Mouse (Mus musculus): ENCODE measurements around the gene Clp1.

Clp1 gene

DNA sequence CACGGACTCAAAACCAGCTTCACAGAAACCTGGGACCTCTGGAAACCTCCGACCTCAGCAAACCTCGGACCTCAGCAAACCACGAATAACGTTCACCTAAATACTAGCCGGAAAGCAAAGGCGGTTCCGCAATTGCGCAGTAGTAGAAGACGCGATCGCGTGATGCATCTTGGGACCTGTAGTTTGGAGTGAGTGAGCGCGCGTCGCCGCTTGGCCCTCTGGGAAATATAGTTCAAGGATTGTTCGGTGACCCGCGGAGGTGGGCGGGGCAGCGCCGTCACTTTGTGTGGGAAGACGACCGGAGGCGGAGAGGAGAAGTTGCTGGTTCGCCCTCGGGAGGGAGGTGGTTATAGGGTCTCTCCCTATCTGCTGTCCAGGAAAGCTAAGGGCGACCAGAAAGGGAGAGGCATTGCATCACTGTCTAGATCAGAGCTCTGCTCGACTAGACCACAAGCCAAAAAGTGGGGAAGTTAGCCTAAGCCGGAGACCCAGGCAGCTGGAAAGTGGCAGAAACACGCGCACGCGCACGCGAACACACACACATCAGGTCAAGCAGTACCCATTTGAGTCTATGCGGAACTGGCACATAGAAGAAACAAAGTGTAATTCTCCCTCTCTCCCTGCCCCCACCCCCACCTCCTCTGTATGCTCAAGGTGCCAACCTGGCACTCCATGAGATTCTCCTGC lies at the start of gene Clp1:
TSS of gene Clp1 (minus strand) at position 179 of the 687 bp plus-strand sequence.
- peak; percentile 98 to 99 for DNase-seq (ENCODE audit: low spot score in 2 of 2)

DNA sequence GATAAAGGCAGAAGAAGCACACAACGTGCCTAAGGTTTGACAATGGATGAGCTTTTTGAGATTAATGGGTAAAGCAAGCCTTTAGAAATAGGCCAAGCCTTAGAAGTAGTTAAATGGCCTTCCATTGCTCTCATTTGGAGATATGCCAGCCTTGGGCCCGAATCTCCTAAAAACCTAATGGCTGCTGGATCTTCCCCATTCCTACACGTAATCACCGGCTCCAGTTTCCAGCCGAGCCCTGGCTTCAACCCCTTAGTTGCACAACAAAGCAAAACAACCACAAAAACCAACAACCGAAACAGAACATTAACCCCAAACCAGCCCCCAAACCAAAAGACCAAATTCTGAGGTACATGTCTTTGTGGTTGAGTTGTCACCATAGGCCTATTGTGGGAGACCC lies 48.5 kb upstream of the Clp1 start:
- no peak for DNase-seq (ENCODE audit: low spot score in 2 of 2)

DNA sequence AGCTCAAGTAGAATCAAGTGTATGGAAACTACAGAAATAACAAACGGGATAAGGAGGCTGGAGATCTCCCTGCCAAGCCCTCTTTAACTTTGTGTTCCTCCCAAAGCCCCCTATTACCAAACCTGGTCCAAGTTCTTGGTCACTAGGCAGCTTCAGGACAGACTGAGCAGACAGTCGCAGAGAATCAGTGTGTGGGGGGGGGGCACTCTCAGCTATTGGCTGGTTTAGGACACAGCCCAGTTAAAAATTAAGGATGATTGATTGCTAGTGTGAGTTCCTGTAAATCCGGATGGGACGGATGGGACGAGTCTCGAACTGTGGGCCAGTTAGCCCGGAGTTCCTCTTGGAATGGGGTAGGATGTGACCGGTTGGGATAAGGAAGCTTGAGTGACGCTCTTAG lies 48.1 kb upstream of the Clp1 start, which contains the start of gene Serping1:
TSS of gene Serping1 (minus strand) at position 204 of the 400 bp plus-strand sequence.
- no peak for DNase-seq (ENCODE audit: low spot score in 2 of 2)

DNA sequence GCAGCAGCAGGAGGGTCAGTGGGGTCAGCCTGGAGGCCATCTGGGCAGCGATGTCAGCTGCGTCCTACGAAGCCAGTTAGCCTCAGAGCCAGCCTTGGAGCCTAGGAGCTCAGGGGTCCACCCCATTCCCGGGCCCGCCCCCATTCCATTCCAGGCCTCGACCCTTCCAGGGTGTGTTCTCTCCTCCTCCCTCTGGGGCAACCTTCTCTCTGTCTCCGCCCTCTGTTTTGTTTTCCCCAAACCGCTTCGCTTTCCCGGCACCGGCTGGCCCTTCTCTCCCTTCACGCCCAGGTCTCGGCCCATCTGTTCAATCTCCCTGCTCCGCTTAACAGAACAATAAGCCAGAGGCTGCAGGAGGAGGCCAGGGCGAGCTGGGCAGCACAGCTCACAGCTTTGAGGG lies 47.6 kb upstream of the Clp1 start:
- DNase-seq (ENCODE audit: low spot score in 2 of 2), result peak in 1 of 2 experiments; percentile 4

DNA sequence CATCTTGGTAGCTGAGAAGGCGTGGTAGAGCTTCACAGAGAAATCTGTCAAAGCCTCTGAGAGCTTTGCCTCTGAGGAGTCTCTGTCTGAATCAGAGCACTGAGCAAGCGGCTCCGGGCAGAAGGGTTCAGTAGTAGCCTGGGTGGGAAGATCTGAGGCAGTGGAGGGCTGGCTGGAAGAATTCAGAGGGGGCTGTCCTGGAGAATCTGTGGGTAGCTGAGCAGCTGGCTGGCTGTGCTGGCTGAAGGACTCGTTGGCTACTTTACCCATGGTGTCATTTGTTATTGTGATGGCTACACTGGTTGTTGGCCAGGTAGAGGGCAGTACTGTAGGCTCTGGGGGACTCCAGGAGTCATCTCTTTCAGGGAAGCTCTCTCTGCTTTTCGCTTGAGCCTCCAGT lies 46.0 kb upstream of the Clp1 start:
- no peak for DNase-seq (ENCODE audit: low spot score in 2 of 2)

DNA sequence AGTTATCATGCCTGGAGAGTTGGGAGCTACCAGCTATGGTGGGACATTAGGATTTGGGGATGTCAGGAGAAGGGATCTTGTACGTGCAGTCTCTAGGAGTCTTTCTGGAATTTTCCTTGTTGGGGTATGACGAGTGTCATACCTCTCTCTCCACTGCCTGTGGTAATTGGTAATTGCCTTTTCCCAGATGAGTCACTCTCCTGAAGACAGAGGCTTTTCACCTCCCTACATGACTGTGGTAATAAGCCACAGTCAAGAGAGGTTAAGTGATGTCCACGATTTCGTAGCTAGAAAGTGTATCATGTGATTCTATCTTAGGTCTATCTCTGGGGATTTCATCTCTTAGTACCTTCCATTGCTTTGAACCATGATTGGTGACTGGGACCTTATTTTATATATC lies 45.3 kb upstream of the Clp1 start:
- no peak for DNase-seq (ENCODE audit: low spot score in 2 of 2)

DNA sequence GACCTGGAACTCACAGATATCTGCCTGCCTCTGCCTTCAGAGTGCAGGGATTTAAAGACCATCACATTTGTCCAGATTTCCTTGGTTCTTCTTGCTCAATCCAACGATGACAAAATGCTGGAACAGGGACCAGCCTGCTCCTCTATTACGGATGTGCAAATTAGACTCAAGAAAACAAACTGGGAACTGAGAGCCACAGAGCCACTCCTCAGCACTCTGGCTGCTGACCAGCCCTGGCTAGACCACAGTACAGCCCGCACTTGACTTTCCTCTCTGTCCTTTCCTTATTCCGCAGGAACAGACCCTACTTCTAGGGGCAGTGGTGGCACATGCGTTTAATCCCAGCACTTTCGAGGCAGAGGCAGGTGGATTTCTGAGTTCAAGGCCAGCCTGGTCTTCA lies 43.4 kb upstream of the Clp1 start:
- DNase-seq (ENCODE audit: low spot score in 2 of 2), result no peak

DNA sequence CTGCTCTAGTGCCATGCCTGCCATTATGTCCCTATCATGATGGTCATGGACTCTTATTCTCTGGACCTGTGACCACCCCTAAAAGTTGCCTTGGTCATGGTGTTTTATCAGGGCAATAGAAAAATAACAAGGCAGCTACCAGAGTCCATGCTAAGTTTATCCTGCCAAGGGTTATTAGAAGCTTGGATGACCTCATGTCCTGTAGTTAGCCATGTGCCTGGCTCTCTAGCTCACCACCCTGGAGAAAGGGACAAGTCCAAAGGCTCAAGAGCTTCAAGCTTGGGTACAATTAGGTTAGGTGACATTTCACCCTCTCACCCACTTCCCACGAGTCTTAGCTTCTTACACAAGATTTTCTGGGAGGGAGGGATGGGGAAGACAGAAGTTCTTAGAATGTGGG lies 35.7 kb upstream of the Clp1 start:
- no peak for DNase-seq (ENCODE audit: low spot score in 2 of 2)

DNA sequence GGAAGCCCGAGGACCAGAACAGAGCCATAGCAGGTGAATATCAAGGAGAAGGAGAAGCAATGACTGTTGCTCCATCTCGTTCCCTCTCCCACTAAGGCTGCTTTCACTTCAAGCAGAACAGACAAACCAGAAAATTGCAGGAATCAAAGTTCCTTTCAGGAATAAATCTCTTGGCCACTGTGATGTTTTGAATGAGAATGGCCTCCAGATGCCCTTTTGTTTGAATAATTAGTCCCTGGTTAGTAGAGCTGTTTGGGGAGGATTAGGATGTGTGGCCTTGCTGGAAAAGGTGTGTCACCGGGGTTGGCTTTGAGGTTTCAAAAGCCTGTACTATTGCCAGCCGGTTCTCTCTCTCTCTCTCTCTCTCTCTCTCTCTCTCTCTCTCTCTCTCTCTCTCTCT lies 35.1 kb upstream of the Clp1 start:
- no peak for DNase-seq (ENCODE audit: low spot score in 2 of 2)

DNA sequence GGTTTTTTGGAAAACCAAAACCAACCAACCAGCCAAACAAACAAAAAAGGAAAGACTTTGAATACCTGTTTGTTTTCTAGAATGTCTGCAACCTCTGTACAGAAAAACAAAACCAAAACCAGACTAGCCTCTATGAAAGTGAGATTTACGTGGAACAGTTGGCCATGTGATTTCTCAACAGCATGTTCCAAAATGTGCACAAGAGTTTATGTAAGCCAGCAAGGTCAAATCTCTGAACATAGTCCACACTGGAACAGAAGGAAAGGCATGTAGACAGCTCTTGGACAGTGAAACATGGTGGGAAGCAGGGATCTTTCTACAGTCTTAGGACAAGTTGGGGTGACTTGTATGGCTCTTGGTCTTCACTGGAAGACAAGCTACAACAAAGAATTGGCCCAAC lies 34.7 kb upstream of the Clp1 start:
- DNase-seq (ENCODE audit: low spot score in 2 of 2), result no peak

DNA sequence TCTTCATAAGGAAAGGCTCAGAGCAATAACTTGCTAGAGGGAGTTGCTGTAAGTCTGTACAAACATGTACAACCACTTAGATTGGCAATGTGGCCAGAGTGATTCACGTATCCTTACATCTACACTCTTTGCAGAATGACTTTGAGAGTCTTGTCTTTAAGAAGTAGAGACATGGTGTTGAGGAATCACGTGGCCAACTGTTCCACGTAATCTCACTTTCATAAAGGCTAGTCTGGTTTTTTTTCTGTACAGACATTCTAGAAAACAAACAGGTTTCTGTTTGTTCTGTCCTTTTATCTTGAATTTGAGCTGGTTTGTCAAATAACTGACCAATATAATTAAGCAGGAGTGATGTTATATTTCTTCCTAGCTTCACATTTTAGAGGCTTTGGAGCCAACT lies 34.2 kb upstream of the Clp1 start:
- no peak for DNase-seq (ENCODE audit: low spot score in 2 of 2)

DNA sequence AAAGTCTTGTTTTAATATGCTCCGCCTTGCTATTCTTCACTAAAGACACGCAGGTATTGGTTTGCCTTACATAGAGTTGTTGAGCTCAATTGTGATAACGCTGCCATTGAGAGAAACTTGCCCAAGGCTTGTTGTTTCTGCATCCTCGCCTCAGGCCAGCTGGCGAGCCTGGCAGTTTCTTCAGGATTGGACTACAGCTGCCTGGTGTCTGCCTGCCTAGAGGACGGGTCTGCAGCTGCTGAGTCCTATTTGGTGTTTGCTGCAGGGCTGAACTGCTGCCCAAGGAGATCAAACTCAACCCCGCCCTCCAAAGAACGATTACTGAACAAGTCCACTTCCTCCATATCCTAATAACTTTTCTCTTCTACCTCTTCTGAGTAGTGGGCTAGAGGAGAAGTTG lies 33.6 kb upstream of the Clp1 start:
- DNase-seq (ENCODE audit: low spot score in 2 of 2), result no peak

DNA sequence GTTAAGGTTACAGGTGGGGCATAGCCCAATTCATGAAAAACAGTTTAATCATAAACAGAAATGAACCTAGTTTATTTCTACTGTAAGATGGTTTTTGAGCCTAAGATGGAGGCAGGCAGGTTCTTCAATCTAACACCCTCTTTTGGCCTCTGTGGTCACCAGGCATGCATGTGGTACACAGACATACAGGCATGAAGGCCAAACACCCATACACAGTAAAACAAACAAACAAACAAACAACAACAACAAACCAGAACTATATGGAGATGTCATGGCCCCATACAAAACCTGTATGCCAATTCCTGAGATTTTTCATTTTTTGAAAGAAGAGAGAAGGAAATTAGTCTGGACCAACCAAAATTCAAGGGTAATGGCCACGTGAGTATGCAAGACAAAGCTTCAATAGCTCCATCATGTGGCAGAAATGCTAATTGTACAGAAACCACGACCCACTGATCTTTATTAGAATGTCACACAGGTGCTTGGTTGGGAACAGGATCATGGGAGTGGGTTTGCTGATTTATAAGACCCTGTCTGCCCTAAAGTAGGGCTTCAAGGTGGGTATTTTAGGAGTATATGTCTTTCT lies 31.5 kb upstream of the Clp1 start:
- no peak for DNase-seq (ENCODE audit: low spot score in 2 of 2)

DNA sequence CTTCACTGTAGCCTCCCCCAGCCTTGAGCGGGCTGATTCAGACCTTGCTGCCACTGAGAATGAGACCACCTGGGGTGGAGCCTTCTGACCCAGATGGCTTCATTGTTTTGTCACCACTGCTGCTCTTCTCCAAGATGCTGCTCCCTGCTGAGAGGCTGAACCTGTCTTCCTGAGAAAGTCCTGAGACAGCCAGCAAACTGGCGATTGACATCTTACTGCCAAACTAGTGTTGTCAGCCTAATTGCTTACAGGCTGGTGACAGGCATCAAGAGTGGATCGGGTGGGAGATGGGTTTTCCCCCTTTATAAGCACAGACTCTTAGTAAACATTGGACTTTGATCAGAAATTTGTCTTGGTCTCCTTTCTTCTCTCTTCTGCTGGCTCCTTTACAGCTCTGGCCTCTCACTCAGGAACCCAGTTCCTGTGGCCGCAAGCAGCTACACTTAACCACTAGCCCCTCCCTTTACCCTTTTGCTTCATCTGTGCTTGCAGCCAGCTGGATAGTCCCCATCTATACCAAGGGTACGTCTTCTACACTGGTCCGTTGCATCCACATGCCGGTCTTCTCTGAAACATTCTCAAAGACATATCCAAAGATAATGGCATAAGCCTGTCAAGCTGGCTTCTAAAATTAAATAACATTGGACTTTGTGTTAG lies 30.0 kb upstream of the Clp1 start:
- DNase-seq (ENCODE audit: low spot score in 2 of 2), result no peak

DNA sequence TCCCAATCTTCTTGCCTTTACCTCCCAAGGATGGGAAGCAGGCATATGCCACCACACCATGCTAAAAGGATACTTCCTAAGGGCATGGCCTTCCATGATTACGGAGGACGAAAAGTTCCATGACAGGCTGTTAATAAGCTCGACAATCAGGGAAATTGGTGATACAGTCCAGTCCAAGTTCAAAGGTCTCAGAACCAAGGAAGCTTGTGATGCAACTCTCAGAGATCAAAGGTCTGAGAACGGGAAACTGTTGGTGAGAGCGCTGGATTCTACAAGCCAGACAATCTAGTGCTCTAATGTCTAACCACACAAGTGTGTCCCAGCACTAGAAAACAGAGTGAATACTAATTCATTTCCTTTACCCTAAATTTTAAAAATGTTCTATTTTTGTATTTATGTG lies 29.1 kb upstream of the Clp1 start:
- DNase-seq (ENCODE audit: low spot score in 2 of 2), result no peak

DNA sequence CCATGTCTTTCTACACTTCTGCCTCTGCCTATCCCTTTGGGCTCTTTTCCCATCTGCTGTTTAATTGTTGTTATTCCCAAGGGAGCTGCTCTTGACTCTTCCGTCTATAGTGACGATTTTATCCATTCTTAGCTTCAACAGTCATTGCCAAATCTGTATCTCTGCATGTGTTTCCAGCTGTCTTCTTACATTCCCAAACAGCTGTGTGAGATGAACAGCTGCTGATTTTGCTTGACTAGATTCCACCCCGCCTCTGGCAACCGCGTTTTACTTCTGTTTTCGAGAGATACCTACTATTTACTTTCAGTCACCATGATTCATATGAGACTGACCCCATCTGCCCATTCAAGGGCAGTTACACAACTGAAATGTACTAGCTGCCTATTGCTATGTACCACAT lies 23.0 kb upstream of the Clp1 start:
- no peak for DNase-seq (ENCODE audit: low spot score in 2 of 2)

DNA sequence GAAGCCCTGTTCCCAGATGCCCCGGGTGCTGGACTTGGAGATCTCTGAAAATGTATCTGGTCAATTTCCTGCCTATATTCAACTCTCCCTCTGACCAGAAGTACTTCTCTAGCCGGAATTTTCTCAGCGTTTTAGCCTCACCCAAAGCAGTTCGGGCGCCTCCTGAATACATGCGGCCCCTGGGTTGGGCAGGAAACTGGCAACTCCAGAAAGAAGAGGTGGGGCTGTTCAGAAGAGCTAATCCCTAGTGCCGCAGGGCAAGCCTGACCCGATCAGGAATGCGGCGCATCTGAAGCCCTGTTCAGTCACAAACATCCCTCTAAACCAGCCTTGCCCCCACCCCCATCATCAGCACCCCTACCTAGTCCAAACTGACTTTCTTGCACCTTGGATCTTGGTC lies 17.0 kb upstream of the Clp1 start:
- DNase-seq (ENCODE audit: low spot score in 2 of 2), result no peak

DNA sequence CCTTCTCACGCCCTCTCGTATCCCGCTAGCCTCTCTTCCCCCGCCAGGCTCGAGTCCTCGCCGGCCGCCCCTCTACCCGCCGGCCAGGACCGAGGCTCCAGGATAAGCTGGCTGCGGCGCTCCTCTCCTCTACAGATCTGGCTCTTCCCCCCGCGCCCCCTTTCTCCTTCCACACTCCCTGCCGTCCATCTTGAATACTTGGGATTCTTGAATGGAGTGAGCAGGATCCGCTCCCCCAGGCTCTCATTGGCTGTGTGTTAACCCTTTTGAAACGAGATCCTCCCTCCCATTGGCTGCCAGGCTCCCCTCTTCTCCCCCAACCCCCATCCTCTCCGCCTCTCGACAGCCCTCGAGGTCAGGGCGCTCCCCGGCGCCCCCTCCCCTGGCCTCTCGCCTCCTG lies 16.4 kb upstream of the Clp1 start, which contains the start of gene Gm19426:
TSS of gene Gm19426 (minus strand) at position 95 of the 400 bp plus-strand sequence.
- peak in 1 of 2 experiments; percentile 58 for DNase-seq (ENCODE audit: low spot score in 2 of 2)

DNA sequence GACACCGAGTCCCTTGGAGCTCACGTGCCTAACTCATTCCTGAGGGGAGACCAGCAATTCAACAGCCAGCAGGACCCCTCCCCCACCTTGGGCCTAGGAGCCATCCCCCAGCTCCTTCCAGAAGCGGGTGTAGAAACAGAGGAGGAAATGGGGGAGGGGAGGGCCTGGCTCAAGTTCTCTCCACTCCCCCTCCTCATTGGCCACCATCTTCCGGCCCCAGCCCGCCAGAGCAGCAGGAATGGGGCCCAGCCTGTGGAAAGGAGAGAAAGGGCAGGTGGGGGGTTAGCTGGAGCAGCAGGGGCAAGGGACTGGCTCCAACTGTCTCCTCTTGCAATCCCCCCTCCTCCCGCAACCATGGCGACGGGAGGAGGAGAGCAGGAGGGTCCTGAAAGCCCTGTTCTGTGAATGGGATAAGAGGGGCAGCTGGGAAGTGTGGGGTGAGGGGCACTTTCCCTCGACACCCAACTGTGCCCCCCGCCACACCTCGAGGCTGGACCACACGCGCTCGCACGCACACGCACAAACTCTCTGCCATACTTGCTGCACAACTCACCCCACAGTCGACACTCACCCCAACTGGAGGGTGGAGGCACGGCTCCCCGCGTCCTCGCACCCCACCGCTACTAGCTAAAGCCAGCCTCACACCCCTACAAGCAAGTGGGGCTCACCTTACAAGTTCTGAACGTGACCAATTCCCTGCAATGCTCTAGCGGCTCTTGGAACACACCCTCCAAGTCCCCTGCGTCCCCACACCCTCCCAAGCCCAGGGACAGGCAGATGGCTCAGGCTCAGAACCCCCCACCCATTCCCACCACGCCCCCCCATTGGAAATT lies 15.5 kb upstream of the Clp1 start:
- no peak for DNase-seq (ENCODE audit: low spot score in 2 of 2)

DNA sequence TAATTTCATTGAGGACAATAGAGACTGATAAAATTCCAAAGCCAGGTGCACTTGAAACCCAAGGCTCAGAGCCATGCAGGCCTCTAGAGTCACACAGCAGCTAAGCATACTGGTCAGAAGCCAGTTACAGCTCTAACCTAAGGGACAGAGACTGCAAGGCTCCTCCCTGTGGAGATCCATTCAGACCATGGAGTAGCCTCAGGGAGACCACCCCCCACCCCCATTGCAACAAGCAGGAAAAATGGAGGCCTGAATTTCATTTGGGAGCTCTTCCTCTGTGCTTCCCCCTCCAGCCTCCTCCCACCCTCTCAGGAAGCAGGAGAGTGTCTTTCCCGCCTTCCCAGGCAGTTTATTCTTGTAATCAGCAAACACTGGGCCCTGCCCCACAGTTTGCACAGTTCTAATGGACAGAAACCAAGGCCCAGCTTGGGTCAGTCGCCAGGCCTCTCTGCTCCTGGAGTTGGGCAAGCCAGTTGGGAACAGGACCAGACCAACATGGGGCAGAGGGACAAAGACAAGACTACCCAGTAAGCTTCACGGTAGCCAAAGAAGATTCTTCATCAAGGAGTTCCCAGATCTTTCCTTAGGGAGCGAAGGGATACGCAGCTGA lies 14.8 kb upstream of the Clp1 start:
- DNase-seq (ENCODE audit: low spot score in 2 of 2), result no peak

DNA sequence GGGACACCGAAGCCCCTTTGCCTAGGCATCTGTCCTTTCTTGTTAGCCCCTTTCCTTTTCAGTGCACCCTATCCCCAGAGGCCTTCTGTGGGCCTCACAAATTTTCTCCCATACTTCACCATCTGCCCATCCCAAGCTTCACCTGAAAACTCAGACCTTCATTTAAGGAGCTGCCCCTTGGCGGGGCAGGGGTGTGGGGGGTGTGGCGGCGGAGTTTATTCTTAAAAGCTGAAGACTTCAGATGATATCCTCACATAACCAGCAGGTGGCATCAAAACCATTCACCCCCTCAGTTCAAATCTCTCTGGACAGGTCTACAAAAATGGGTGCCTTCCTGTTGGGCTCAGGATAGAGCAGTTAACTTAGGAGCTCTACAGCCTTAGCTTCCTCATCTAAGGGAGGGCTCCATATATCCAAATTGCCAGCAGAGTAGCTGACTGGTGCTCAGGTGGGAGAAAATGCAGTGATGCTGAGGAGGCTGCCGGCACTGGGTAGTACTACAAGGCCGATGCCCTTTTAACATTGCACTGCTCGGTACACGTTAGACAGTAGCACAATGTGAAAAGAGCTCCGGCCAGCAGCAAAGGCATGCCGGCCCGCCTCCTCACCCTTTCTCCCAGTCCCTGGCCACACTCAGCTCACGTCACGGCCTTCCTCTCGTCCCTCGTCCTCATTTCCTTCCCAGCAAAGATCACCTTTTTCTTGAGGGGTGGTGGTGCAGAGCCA lies 13.6 kb upstream of the Clp1 start:
- DNase-seq (ENCODE audit: low spot score in 2 of 2), result no peak

Data from frontal cortex, postnatal 36 days (tissue).